Mouse (Mus musculus): ENCODE results near the gene Cenps. TPM values are rescaled to one million over a fixed set of nuclear protein-coding genes. Genes with fewer than 3 reads are reported as not detected.

Cenps gene
- total and polyA plus RNA-seq, 3 experiments = 19.5 to 74.6 (median 43.7) TPM

DNA sequence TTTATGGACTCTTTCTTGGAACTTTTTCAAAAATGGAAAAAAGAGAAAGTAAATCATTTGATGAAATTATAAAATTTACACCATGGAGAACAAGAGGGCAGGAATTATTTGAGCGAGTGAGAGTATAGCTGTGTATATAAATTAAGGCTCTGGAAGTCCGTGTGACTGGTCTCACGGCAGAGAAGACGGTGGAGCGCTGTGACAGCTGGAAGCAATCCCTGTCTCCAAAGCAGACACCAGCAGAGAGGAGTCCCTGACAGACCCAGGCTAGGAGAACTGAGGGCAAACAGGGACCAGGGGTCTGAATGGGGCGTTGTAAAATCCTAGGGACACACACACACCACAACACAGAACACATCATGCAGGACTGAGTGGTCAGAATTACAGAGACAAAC, 11.3 kb downstream of the Cenps start:
- dilution Hi-C loops (cut with MboI; ENCODE audit: extremely low pct_ligation_motif_present, extremely low pct_unique_long_range_greater_than_20kb, low sequenced_read_pairs) (no loop called here), in situ Hi-C loops (cut with MboI; ENCODE audit: low pct_ligation_motif_present, low pct_unique_long_range_greater_than_20kb, low sequenced_read_pairs) (no loop called here)
- DNase-seq (ENCODE audit: extremely low read depth) = no peak
- no peak overlapping the region for H3K4me3 ChIP-seq (replicated peaks in 1 of 3; ENCODE audit: low read depth in 2 of 3, low read length in 2 of 3, poor library complexity in 1 of 3)
- no peak overlapping the region for H3K4me2 ChIP-seq (ENCODE audit: insufficient read depth, low read depth, poor library complexity, severe bottlenecking)
- H3K36me3 ChIP-seq (replicated peaks in 1 of 2; ENCODE audit: control insufficient read depth in 1 of 2, insufficient read depth in 1 of 2, low read length in 1 of 2) = peaks cover 22 to 85% of the 10 kb centered on the region in 2 experiments
- TF ChIP-seq HCFC1 (IDR thresholded peaks at IDR 0.05; ENCODE audit: low read depth, low read length) (no peak), RCOR1 (conservative IDR thresholded peaks at IDR 0.05; ENCODE audit: low read depth, low read length) (no peak), TCF12 (IDR thresholded peaks at IDR 0.05; ENCODE audit: low read depth, low read length) (no peak), CTCF (conservative IDR thresholded peaks at IDR 0.05 in 1 of 2, IDR thresholded peaks at IDR 0.05 in 1 of 2; ENCODE audit: low read depth in 2 of 2, low read length in 2 of 2) (no peak), MAFK (IDR thresholded peaks at IDR 0.05; ENCODE audit: insufficient replicate concordance, low read length) (no peak), TBP (conservative IDR thresholded peaks at IDR 0.05; ENCODE audit: low read depth, low read length) (no peak), CHD1 (IDR thresholded peaks at IDR 0.05; ENCODE audit: low read depth, low read length) (no peak), GABPA (IDR thresholded peaks at IDR 0.05; ENCODE audit: insufficient replicate concordance, low read depth, low read length) (no peak)
- H3K9ac ChIP-seq (ENCODE audit: insufficient read depth, low read depth) = no peak overlapping the region
- H3K27ac ChIP-seq (ENCODE audit: insufficient read depth, low read depth) = no peak overlapping the region
- H3K27me3 ChIP-seq (replicated peaks) = no peaks in the 10 kb centered on the region
- H3K79me2 ChIP-seq (replicated peaks; ENCODE audit: control insufficient read depth, extremely low read depth, insufficient read depth, poor library complexity, severe bottlenecking) = no peaks in the 10 kb centered on the region
- H3K9me3 ChIP-seq (replicated peaks; ENCODE audit: low read length) = no peaks in the 10 kb centered on the region
- peaks cover 0 to 25% of the 10 kb centered on the region in 2 experiments; a peak in 2 of 4 replicates for H3K4me1 ChIP-seq (ENCODE audit: control insufficient read depth in 1 of 2, insufficient read depth in 2 of 2)

DNA sequence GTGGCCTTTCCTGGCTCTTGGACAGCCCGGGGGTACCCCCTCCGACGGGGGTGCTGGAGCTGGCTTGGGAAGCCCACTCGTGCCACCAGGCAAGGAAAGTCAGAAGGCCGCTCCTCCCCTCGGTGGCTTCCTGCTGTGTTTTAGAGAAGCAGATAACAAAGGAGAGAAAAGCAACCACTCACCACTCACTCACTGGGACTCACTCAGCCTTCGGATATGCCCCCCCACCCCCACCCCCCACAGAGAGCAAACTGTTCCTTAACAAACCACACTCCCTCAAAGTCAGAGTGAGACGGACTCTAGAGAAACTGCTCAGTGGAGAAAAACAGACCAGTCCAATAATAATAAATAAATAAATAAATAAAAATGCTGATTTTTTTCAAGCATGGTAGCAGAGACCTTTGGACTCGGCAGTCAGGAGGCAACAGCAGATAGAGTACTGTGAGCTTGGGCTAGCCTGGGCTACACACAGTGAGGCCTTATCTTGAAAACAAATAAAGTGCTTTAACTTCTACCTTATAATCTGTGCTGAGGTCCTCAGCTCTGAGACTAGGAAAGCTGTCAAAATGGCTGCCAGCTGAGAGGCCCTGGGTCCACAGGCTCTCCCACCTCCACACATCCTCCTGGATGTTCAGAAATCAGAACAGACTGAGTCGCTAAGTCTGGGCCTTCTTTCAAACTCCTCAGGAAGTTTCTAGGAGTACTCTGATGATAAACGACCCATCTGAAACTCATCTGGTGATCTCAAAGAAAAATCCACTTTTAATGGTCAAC, 11.9 kb downstream of the Cenps start:
- no peaks in the 10 kb centered on the region for H3K27me3 ChIP-seq (replicated peaks)
- dilution Hi-C loops (cut with MboI; ENCODE audit: extremely low pct_ligation_motif_present, extremely low pct_unique_long_range_greater_than_20kb, low sequenced_read_pairs) (no loop called here), in situ Hi-C loops (cut with MboI; ENCODE audit: low pct_ligation_motif_present, low pct_unique_long_range_greater_than_20kb, low sequenced_read_pairs) (no loop called here)
- DNase-seq (ENCODE audit: extremely low read depth) = no peak
- H3K36me3 ChIP-seq (replicated peaks in 1 of 2; ENCODE audit: control insufficient read depth in 1 of 2, insufficient read depth in 1 of 2, low read length in 1 of 2) = peaks cover 19 to 85% of the 10 kb centered on the region in 2 experiments
- no peak overlapping the region for H3K4me3 ChIP-seq (replicated peaks in 1 of 3; ENCODE audit: low read depth in 2 of 3, low read length in 2 of 3, poor library complexity in 1 of 3)
- H3K4me2 ChIP-seq (ENCODE audit: insufficient read depth, low read depth, poor library complexity, severe bottlenecking) = no peak overlapping the region
- no peak for TF ChIP-seq USF1 (IDR thresholded peaks at IDR 0.05; ENCODE audit: low read depth, low read length)
- TF ChIP-seq GABPA (IDR thresholded peaks at IDR 0.05; ENCODE audit: insufficient replicate concordance, low read depth, low read length) = no peak
- no peak for TF ChIP-seq EP300 (IDR thresholded peaks at IDR 0.05; ENCODE audit: low read length)
- no peak for TF ChIP-seq MAFK (IDR thresholded peaks at IDR 0.05; ENCODE audit: insufficient replicate concordance, low read length)
- TF ChIP-seq CHD2 (IDR thresholded peaks at IDR 0.05; ENCODE audit: low read length) = no peak
- TF ChIP-seq HCFC1 (IDR thresholded peaks at IDR 0.05; ENCODE audit: low read depth, low read length) = no peak
- TF ChIP-seq TCF12 (IDR thresholded peaks at IDR 0.05; ENCODE audit: low read depth, low read length) = no peak
- TF ChIP-seq SIN3A (IDR thresholded peaks at IDR 0.05; ENCODE audit: low read length) = no peak
- no peak for TF ChIP-seq MAX (IDR thresholded peaks at IDR 0.05; ENCODE audit: low read length)
- no peak for TF ChIP-seq MYC (IDR thresholded peaks at IDR 0.05; ENCODE audit: low read depth, low read length)
- no peak for TF ChIP-seq PAX5 (IDR thresholded peaks at IDR 0.05; ENCODE audit: low read length)
- no peak for TF ChIP-seq CTCF (conservative IDR thresholded peaks at IDR 0.05 in 1 of 2, IDR thresholded peaks at IDR 0.05 in 1 of 2; ENCODE audit: low read depth in 2 of 2, low read length in 2 of 2)
- H3K27ac ChIP-seq (ENCODE audit: insufficient read depth, low read depth) = no peak overlapping the region
- no peak overlapping the region for H3K9ac ChIP-seq (ENCODE audit: insufficient read depth, low read depth)
- no peaks in the 10 kb centered on the region for H3K9me3 ChIP-seq (replicated peaks; ENCODE audit: low read length)
- no peaks in the 10 kb centered on the region for H3K79me2 ChIP-seq (replicated peaks; ENCODE audit: control insufficient read depth, extremely low read depth, insufficient read depth, poor library complexity, severe bottlenecking)
- peaks cover 0 to 20% of the 10 kb centered on the region in 2 experiments; a peak in 2 of 4 replicates for H3K4me1 ChIP-seq (ENCODE audit: control insufficient read depth in 1 of 2, insufficient read depth in 2 of 2)

Data from CH12.LX (cell line).